Mouse (Mus musculus) adrenal gland, adult (tissue): ENCODE data around the gene Cyp3a41a.
"Not testable (repeated sequence)": the region's sequence is repeated elsewhere in the genome, so short reads cannot be mapped to it uniquely, and the experiment has no call there.

Experiments
- DNase-seq, 2 experiments: peaks; one replicate each; pipeline ENCODE4 v3.0.0; 2022 to 2023; ENCODE audit warnings: low spot score in 1 of 2; ENCODE audit not compliant: inconsistent age in 2 of 2

The Cyp3a41a gene

GRCm38 (mm10) chr5:145720036-145720435 lies at the start of gene Cyp3a41a:
Gene Cyp3a41a (minus strand): TSS chr5:145720136.
- DNase-seq = not testable (repeated sequence)

- not testable (repeated sequence) for DNase-seq
Measured at GRCm38 (mm10) chr5:145737512-145737911, 17.6 kb upstream of the Cyp3a41a start.

GRCm38 (mm10) chr5:145714296-145714695 lies 5.6 kb downstream of the Cyp3a41a start:
- DNase-seq = peak in 1 of 2 experiments; percentile 59

- DNase-seq = not testable (repeated sequence)
Measured at GRCm38 (mm10) chr5:145707372-145707771, 12.6 kb downstream of the Cyp3a41a start.

GRCm38 (mm10) chr5:145662007-145662406 lies 57.9 kb downstream of the Cyp3a41a start:
- DNase-seq = no peak

GRCm38 (mm10) chr5:145647779-145648178 lies 72.2 kb downstream of the Cyp3a41a start:
- no peak for DNase-seq
